Mouse (Mus musculus): ENCODE measurements around the gene Gtf2e1. TPM values are rescaled to one million over a fixed set of nuclear protein-coding genes. Genes with fewer than 3 reads are reported as not detected.

Gene Gtf2e1
- total RNA-seq, 1 experiment from 2014 or later, result 20.5 TPM

- ATAC-seq (ENCODE audit: extremely low read depth, insufficient number of reproducible peaks, low FRiP score, poor library complexity, severe bottlenecking), result no peak
These were observed 32.8 kb downstream of the Gtf2e1 start for GRCm38 (mm10) chr16:37506751-37507150.

DNA sequence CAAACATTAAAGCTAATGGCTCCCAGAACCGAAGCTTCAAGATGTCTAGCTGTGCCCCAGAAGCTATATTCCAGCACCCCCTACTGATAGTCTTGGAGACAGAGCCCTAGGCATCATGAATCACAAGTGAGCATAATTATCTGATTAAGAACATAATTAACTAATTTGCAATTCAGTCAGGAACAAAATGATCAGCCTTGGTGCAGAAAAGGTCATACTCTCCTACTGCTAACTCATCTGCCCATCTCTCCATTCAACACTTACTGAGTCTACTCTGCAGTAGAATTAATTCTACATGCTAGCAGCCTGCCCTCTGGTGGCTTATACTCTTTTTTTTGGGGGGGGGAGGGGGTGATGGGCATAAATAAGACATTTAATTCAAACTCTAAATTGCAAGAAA, 35.1 kb downstream of the Gtf2e1 start:
- ATAC-seq (ENCODE audit: extremely low read depth, insufficient number of reproducible peaks, low FRiP score, poor library complexity, severe bottlenecking), result no peak

DNA sequence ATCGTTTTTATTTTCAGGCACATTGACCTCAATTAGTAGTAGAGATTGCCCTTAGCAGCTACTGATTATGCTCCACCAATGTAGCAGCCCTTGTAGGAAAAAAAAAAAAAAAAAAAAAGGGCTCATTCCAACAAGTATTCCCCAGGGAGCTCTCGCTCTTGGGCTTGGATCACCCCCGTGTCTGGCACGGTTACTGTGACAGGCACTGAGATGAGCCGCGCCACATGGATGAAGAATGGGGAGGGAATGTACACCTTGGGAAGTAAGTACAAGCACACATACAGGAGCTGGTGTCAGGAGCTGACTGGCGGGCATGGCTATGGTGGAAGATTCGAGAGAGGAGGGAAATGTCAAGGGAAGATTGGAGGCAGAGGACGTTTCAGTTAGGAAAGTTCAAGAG, 41.0 kb downstream of the Gtf2e1 start:
- no peak for ATAC-seq (ENCODE audit: extremely low read depth, insufficient number of reproducible peaks, low FRiP score, poor library complexity, severe bottlenecking)

DNA sequence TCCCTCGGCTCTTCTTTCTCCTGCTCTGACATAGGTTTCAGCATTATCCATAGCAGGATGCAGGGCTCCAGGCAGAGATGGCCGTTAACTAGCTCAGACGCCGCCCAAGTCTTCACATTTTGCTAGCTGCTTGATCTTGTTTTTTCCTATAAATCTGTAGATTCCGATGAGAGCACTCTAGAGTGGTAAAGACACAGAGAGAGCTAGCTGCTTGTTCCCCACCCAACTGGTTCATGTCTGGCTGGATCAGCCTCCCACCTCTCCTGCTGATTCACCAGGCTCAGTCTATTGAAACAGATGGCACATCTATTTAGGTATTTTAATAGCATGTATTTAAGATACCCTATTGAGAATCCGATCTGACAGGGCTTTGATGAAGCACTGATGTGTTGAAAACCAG, 44.6 kb downstream of the Gtf2e1 start:
- no peak for ATAC-seq (ENCODE audit: extremely low read depth, insufficient number of reproducible peaks, low FRiP score, poor library complexity, severe bottlenecking)

- ATAC-seq (ENCODE audit: extremely low read depth, insufficient number of reproducible peaks, low FRiP score, poor library complexity, severe bottlenecking), result no peak
These were observed 52.6 kb downstream of the Gtf2e1 start for GRCm38 (mm10) chr16:37486826-37487612.

- ATAC-seq (ENCODE audit: extremely low read depth, insufficient number of reproducible peaks, low FRiP score, poor library complexity, severe bottlenecking), result no peak
These were observed 61.0 kb downstream of the Gtf2e1 start for GRCm38 (mm10) chr16:37478311-37479291.

DNA sequence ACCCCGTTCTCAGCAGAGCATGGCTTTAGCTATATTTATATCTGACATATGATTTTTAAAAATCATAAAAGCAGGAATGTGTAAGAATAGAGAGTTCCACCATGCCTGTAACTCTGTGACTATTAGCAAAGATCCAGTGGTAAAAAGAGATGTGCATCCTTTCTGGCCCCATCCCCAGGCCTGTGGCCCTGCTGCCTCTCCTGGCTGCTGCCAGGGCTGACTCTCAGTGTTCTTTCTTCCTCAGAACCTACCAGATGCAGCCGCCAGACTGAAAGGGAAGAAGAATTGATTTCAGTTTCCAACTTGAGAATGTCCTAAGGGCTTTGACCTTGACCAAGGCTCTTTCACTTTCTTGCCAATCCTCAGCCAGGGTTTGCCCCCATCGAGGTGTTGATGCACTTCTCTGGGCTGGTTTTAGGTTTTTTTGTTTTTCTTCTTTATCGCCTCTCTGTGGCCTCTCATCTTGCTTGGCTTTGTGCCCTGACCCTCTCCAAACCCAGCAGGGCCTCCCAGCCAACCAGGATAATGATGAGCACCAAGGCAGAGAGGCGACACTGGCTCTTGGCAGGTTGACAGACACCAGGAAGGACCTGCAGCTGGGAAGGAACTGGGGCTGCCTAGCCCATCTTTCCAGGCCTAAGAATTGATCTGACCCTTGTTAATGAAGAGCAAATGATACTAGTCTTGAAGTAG, 66.8 kb downstream of the Gtf2e1 start:
- ATAC-seq (ENCODE audit: extremely low read depth, insufficient number of reproducible peaks, low FRiP score, poor library complexity, severe bottlenecking), result no peak

- ATAC-seq (ENCODE audit: extremely low read depth, insufficient number of reproducible peaks, low FRiP score, poor library complexity, severe bottlenecking), result no peak
These were observed 70.0 kb downstream of the Gtf2e1 start for GRCm38 (mm10) chr16:37469595-37469994.

DNA sequence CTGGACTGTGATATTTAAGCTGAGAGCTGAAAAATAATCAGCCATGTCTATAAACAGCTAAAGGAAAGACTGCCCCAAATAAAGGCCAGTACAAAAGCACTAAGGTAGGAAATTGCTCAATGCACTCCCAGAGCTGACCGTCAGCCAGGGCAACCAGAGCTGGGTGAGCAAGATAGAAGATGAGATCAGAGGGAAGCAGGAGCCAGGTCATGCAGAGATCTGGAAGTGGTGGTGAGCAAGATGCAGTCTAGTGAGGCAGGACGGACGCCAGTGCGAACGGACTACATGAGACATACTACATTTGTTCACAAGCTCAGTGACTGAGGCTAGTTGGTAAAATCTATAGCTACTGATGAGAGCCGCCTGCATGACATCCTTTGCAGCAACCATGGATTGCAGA, 75.6 kb downstream of the Gtf2e1 start:
- no peak for ATAC-seq (ENCODE audit: extremely low read depth, insufficient number of reproducible peaks, low FRiP score, poor library complexity, severe bottlenecking)

- no peak for ATAC-seq (ENCODE audit: extremely low read depth, insufficient number of reproducible peaks, low FRiP score, poor library complexity, severe bottlenecking)
These were observed 76.7 kb downstream of the Gtf2e1 start for GRCm38 (mm10) chr16:37462886-37463285.

GRCm38 (mm10) chr16:37461601-37462000, 78.0 kb downstream of the Gtf2e1 start:
- ATAC-seq (ENCODE audit: extremely low read depth, insufficient number of reproducible peaks, low FRiP score, poor library complexity, severe bottlenecking), result no peak

Other genes starting within 250 kb of the Gtf2e1 start
- not detected in 2 replicates for gene Stxbp5l, start 154.8 kb downstream of the Gtf2e1 start, total RNA-seq (2017)
- 3.8 and 7.0 TPM in 2 replicates for gene Rabl3, start 96 bp upstream of the Gtf2e1 start, total RNA-seq (2017)
- not detected in 2 replicates for gene Hgd, start 40.4 kb upstream of the Gtf2e1 start, total RNA-seq (2017)
- gene Ndufb4, start 114.7 kb upstream of the Gtf2e1 start, total RNA-seq (2017), result 15.2 and 20.8 TPM in 2 replicates
- gene Fstl1, start 237.1 kb upstream of the Gtf2e1 start, total RNA-seq (2017), result 0.12 and 0.47 TPM in 2 replicates

All from neutrophil, adult 5-6 weeks (primary cell).